Mouse (Mus musculus) gastrocnemius, postnatal 10 days (tissue): ENCODE results near the gene Anxa8. TPM values are rescaled to one million over a fixed set of nuclear protein-coding genes. Genes with fewer than 3 reads are reported as not detected.

ENCODE experiments used
- DNase-seq: peaks from one replicate; pipeline ENCODE4 v3.0.0; 2021; ENCODE audit warnings: mixed read lengths
- total RNA-seq, 2 experiments: library from RNA; stranded (reverse); gene quantifications; 2 replicates each; pipeline ENCODE4 v1.2.3; 2021

Anxa8 gene
- total RNA-seq, 2 experiments from 2014 or later = 0.28 to 1.3 TPM

- DNase-seq = no peak
Measured at GRCm38 (mm10) chr14:34119046-34119723, 33.4 kb downstream of the Anxa8 start.

- DNase-seq = no peak
Measured at GRCm38 (mm10) chr14:34120016-34120910, 34.5 kb downstream of the Anxa8 start.

GRCm38 (mm10) chr14:34120923-34121351 is 35.2 kb downstream of the Anxa8 start:
- no peak for DNase-seq

DNA sequence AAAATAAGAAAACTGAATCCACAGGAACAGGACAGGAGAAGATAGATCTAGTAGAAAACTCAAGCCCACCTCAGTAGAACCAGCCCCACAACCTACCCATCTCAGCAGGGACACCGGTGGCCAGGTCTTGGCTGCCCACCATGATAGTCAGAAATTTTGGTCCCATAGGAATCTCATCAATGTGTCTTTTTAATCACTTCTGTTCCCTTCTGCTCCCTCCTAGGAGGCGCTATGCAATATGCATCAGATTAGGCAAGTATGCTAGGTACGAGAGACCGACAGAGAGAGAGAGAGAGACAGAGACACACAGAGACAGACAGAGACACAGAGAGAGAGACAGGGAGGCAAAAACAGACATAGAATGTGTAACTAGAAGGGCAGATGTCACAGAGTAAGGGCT is 35.9 kb downstream of the Anxa8 start:
- no peak for DNase-seq

GRCm38 (mm10) chr14:34131216-34131615 is 45.4 kb downstream of the Anxa8 start:
- no peak for DNase-seq

DNA sequence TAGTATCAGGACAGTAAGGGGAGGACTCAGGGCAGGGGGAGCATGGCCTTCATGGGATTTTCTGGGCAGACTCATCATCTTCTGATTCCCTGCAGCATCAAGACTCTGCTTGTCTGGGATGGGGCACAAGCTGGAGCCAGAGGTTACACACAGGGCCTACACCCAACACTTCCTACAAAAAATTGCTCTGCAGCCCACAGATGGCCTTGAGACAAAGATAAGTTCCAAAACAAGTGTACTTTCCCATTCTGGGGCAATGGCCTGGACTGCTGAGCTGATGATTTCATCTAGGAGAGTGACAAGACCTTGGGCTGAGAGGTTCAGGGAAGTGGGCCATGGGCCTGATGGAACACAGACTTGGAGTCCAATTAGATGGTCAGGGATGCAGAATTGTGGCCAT is 49.6 kb downstream of the Anxa8 start:
- DNase-seq = no peak

DNA sequence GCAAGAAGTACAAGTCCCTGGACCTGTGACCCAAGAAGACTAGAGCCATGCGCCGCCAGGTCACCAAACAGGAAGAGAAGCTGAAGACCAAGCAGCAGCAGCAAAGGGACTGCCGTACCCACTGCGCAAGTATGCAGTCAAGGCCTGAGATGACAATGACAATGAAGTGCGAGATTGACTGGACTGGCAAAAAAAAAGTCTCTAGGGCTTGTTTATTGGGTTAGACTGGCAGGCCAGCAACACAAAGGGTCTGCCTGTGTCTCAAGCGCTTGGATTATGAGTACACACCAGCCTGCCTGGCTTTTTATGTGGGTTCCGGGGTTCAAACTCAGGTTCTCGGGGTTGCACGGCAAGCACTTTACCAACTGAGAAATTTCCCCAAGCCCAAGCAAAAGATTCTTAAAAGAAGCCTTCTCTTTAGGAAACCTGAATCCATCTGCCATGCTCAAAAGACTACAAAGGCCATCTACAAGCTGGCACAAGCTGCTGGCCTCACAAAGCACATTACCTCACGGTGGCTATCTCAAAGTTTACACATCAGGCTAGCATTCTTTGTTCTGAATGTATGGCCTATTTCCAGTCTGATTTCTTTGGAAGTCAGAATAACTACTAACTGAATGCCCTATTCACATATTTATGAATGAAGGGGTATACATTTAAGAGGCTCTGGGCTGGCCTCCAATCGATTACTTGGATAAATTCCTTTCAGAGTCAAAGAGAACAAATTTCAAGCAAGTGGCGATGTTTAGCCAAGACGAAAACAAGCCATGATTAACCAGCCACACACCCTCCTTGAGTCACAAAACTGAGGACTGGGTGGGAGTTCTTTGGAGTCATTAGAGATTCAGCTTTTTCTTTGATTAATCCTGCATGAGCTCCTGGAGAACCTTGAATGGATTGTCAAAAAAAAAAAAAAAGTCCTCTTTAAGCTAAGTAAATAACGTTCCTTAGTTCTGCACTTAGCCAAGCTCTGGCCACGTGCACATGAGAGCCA is 54.2 kb downstream of the Anxa8 start:
- no peak for DNase-seq

DNA sequence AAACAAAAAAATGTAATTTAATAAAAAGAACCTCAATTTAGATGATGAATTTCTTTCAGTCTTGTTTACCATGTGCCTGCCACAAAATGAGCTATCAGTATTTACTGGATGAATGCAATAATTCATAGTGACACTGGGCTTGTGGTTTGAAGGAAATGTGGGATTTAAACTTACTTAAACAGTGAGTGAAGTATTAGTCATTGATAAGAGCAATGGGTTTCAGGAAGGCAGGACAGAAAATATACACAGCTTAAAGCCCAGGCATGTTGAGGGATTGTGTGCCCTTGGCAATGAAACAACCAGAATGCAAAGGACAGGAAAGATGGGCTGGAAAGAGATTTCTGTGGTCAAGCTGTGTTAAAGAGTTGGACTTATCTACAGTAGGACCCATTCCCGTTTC is 56.5 kb downstream of the Anxa8 start:
- DNase-seq = no peak

GRCm38 (mm10) chr14:34142915-34143314 is 57.1 kb downstream of the Anxa8 start:
- DNase-seq = no peak

Other genes with a start within 250 kb of the Anxa8 start
- 1 to 10 TPM; 4.1 to 5.0 TPM for gene Gdf10, start 162.4 kb upstream of the Anxa8 start, total RNA-seq
- gene Gdf2, start 144.9 kb upstream of the Anxa8 start, total RNA-seq = not detected
- gene Rbp3, start 132.0 kb upstream of the Anxa8 start, total RNA-seq = not detected
- gene Zfp488, start 107.2 kb upstream of the Anxa8 start, total RNA-seq = under 1 TPM in 1 of 2 experiments, not detected in 1; 0.09 TPM
- gene Gm30083, start 70.8 kb upstream of the Anxa8 start, total RNA-seq = not detected
- not detected for gene Gm5460, start 69.2 kb upstream of the Anxa8 start, total RNA-seq
- gene Antxrl, start 33.3 kb upstream of the Anxa8 start, total RNA-seq = not detected
- gene A630023A22Rik, start 16.8 kb downstream of the Anxa8 start, total RNA-seq = not detected
- gene Npy4r, start 66.5 kb downstream of the Anxa8 start, total RNA-seq = under 1 TPM; 0.16 TPM
- under 1 TPM; 0.50 to 0.52 TPM for gene Gprin2, start 115.7 kb downstream of the Anxa8 start, total RNA-seq
- gene Syt15, start 133.6 kb downstream of the Anxa8 start, total RNA-seq = 1 to 10 TPM in 1 of 2 experiments, under 1 TPM in 1; 0.89 to 1.6 TPM
- gene Shld2, start 224.5 kb downstream of the Anxa8 start, total RNA-seq = 1 to 10 TPM; 7.1 to 8.0 TPM
- gene Glud1, start 224.7 kb downstream of the Anxa8 start, total RNA-seq = 100 to 1,000 TPM; 116 to 120 TPM